Mouse (Mus musculus) kidney, embryonic 14.5 days (tissue): ENCODE results near the gene Cryzl1. TPM values are rescaled to one million over a fixed set of nuclear protein-coding genes. Genes with fewer than 3 reads are reported as not detected.

Source experiments
- ATAC-seq: fragments of 200-750 bp; cut with Nextera tagmentation; 2 replicates; pipeline ENCODE4 v1.8.0; 2017; ENCODE audit warnings: moderate number of reproducible peaks, mild to moderate bottlenecking, moderate TSS enrichment, moderate library complexity; ENCODE audit not compliant: low FRiP score, low TSS enrichment
- H3K27ac ChIP-seq: fragments of 300-500 bp; sonication (generic); 2 replicates; pipeline ENCODE4 v1.5.1; 2014; ENCODE audit warnings: low read depth, mild to moderate bottlenecking, low read length, moderate library complexity, mixed read lengths
- H3K27me3 ChIP-seq: fragments of 300-500 bp; sonication (generic); 2 replicates; pipeline ENCODE4 v1.6.1; 2014; ENCODE audit warnings: mild to moderate bottlenecking, low read length; ENCODE audit not compliant: control insufficient read depth, insufficient read depth
- H3K36me3 ChIP-seq: fragments of 300-500 bp; sonication (generic); 2 replicates; pipeline ENCODE4 v1.6.1; 2014; ENCODE audit warnings: low read length, mixed read lengths; ENCODE audit not compliant: control insufficient read depth, insufficient read depth
- H3K4me1 ChIP-seq: fragments of 300-500 bp; sonication (generic); 2 replicates; pipeline ENCODE4 v1.6.1; 2014; ENCODE audit warnings: low read length, mixed read lengths; ENCODE audit not compliant: control insufficient read depth, insufficient read depth
- H3K4me2 ChIP-seq: fragments of 300-500 bp; sonication (generic); replicated peaks from 2 replicates; pipeline ENCODE4 v1.6.1; 2014; ENCODE audit warnings: low read depth, mild to moderate bottlenecking, low read length
- H3K4me3 ChIP-seq: fragments of 300-500 bp; sonication (generic); 2 replicates; pipeline ENCODE4 v1.5.1; 2014; ENCODE audit warnings: mild to moderate bottlenecking, low read length
- H3K9ac ChIP-seq: fragments of 300-500 bp; sonication (generic); 2 replicates; pipeline ENCODE4 v1.6.1; 2014; ENCODE audit warnings: low read depth, mild to moderate bottlenecking, low read length, moderate library complexity
- H3K9me3 ChIP-seq: fragments of 300-500 bp; sonication (generic); 2 replicates; pipeline ENCODE4 v1.6.1; 2016; ENCODE audit warnings: low read length; ENCODE audit not compliant: control insufficient read depth
- WGBS: fragments of 180-500 bp; shearing (Covaris S2); extraction: QIAGEN DNeasy Blood & Tissue Kit; methylation state at CpG from one replicate; pipeline ENCODE4 v1.1.7; 2014; 5-methylcytosine and 5-hydroxymethylcytosine counted together
- polyA plus RNA-seq: library from polyadenylated mRNA; unstranded; fragments of >200 nt; fragmentation: Nextera tagmentation; extraction: Ambion mirVana; gene quantifications from 2 replicates; pipeline ENCODE4 v1.2.1, GENCODE M21; 2014

Cryzl1 gene
- polyA plus RNA-seq, 1 experiment from 2014 or later, result 77.3 TPM

- WGBS, result 98% methylated on average over 20 of the region's 20 CpGs
- Histone ChIP-seq H3K9me3 (0 out of 2 replicates have a peak, but pooled peaks cover 5% of the 10 kb centered on the region), H3K4me2 (no peak overlapping the region)
These were observed 69.0 kb downstream of the Cryzl1 start for GRCm38 (mm10) chr16:91659798-91660197.

GRCm38 (mm10) chr16:91658471-91658870, 70.3 kb downstream of the Cryzl1 start:
- peaks cover 92% of the 10 kb centered on the region for H3K36me3 ChIP-seq
- H3K27ac ChIP-seq, result no peak overlapping the region
- H3K27me3 ChIP-seq, result no peaks in the 10 kb centered on the region
- H3K4me1 ChIP-seq, result no peaks in the 10 kb centered on the region
- H3K4me3 ChIP-seq, result no peak overlapping the region
- 0 out of 2 replicates have a peak, but pooled peaks cover 5% of the 10 kb centered on the region for H3K9me3 ChIP-seq
- H3K9ac ChIP-seq, result no peak overlapping the region
- no peak for ATAC-seq
- 93% methylated on average over 5 of the region's 5 CpGs for WGBS
- H3K4me2 ChIP-seq, result no peak overlapping the region

More at GRCm38 (mm10) chr16:91659798-91660197, 69.0 kb downstream of the Cryzl1 start:
- H3K36me3 ChIP-seq, result peaks cover 96% of the 10 kb centered on the region
- H3K4me3 ChIP-seq, result no peak overlapping the region
- H3K27me3 ChIP-seq, result no peaks in the 10 kb centered on the region
- H3K9ac ChIP-seq, result no peak overlapping the region
- H3K27ac ChIP-seq, result no peak overlapping the region
- ATAC-seq, result no peak
- H3K4me1 ChIP-seq, result no peaks in the 10 kb centered on the region

GRCm38 (mm10) chr16:91657285-91657684, 71.5 kb downstream of the Cryzl1 start:
- Histone ChIP-seq H3K27ac (no peak overlapping the region), H3K36me3 (peaks cover 91% of the 10 kb centered on the region), H3K4me3 (no peak overlapping the region), H3K9me3 (0 out of 2 replicates have a peak, but pooled peaks cover 5% of the 10 kb centered on the region), H3K4me1 (no peaks in the 10 kb centered on the region), H3K9ac (no peak overlapping the region), H3K4me2 (no peak overlapping the region), H3K27me3 (no peaks in the 10 kb centered on the region)
- ATAC-seq, result peak; percentile 55; the same call in 1 of the 2 replicates
- WGBS, result 96% methylated on average over 17 of the region's 17 CpGs

GRCm38 (mm10) chr16:91655285-91655684, 73.5 kb downstream of the Cryzl1 start:
- ATAC-seq, result no peak
- no peak overlapping the region for H3K4me3 ChIP-seq
- H3K36me3 ChIP-seq, result peaks cover 81% of the 10 kb centered on the region
- peaks cover under 1% of the 10 kb centered on the region; the same call in 1 of the 2 replicates for H3K4me1 ChIP-seq
- H3K9me3 ChIP-seq, result 0 out of 2 replicates have a peak, but pooled peaks cover 5% of the 10 kb centered on the region
- 99% methylated on average over 9 of the region's 9 CpGs for WGBS
- no peak overlapping the region for H3K9ac ChIP-seq
- no peaks in the 10 kb centered on the region for H3K27me3 ChIP-seq
- H3K27ac ChIP-seq, result no peak overlapping the region
- H3K4me2 ChIP-seq, result no peak overlapping the region

- peaks cover 9% of the 10 kb centered on the region; the same call in 1 of the 2 replicates for H3K4me1 ChIP-seq
- WGBS, result 98% methylated on average over 3 of the region's 3 CpGs
- no peak overlapping the region for H3K4me2 ChIP-seq
- no peak for ATAC-seq
- no peaks in the 10 kb centered on the region for H3K9me3 ChIP-seq
- H3K36me3 ChIP-seq, result peaks cover 50% of the 10 kb centered on the region
- H3K27ac ChIP-seq, result no peak overlapping the region
- H3K4me3 ChIP-seq, result no peak overlapping the region
- no peak overlapping the region for H3K9ac ChIP-seq
- no peaks in the 10 kb centered on the region for H3K27me3 ChIP-seq
These were observed 76.6 kb downstream of the Cryzl1 start for GRCm38 (mm10) chr16:91652191-91652590.

- Histone ChIP-seq H3K4me1 (peaks cover 9% of the 10 kb centered on the region; the same call in 1 of the 2 replicates), H3K4me3 (no peak overlapping the region), H3K27me3 (no peaks in the 10 kb centered on the region), H3K4me2 (no peak overlapping the region; the same call in 1 of the 2 replicates), H3K9me3 (no peaks in the 10 kb centered on the region), H3K27ac (no peak overlapping the region), H3K36me3 (peaks cover 26% of the 10 kb centered on the region), H3K9ac (no peak overlapping the region)
- ATAC-seq, result no peak
These were observed 79.0 kb downstream of the Cryzl1 start for GRCm38 (mm10) chr16:91649781-91650180.

- Histone ChIP-seq H3K4me1 (peaks cover 9% of the 10 kb centered on the region; the same call in 1 of the 2 replicates), H3K4me3 (peak overlapping the region; percentile 91), H3K4me2 (peak overlapping the region; percentile 52), H3K27ac (no peak overlapping the region), H3K36me3 (peaks cover 21% of the 10 kb centered on the region), H3K9ac (peak overlapping the region; percentile 2; the same call in 1 of the 2 replicates), H3K9me3 (no peaks in the 10 kb centered on the region), H3K27me3 (no peaks in the 10 kb centered on the region)
- WGBS, result 57% methylated on average over 3 of the region's 3 CpGs
- ATAC-seq, result no peak
These were observed 79.5 kb downstream of the Cryzl1 start for GRCm38 (mm10) chr16:91649246-91649645.

GRCm38 (mm10) chr16:91648220-91648550, 80.6 kb downstream of the Cryzl1 start:
- peak overlapping the region; percentile 93; the same call in 1 of the 2 replicates for H3K27ac ChIP-seq
- H3K9me3 ChIP-seq, result no peaks in the 10 kb centered on the region
- peak overlapping the region; percentile 91 for H3K4me3 ChIP-seq
- H3K9ac ChIP-seq, result peak overlapping the region; percentile 93
- ATAC-seq, result peak; percentile 67
- no peaks in the 10 kb centered on the region for H3K27me3 ChIP-seq
- H3K36me3 ChIP-seq, result peaks cover 15% of the 10 kb centered on the region
- peaks cover 9% of the 10 kb centered on the region; the same call in 1 of the 2 replicates for H3K4me1 ChIP-seq
- peak overlapping the region; percentile 52 for H3K4me2 ChIP-seq
- WGBS, result under 1% methylated on average over 25 of the region's 25 CpGs

- peak within 1 kb of the TSS; percentile 83 for H3K4me2 ChIP-seq
- H3K9me3 ChIP-seq, result no peaks in the 10 kb centered on the region
- H3K4me1 ChIP-seq, result peaks cover 9% of the 10 kb centered on the region; the same call in 1 of the 2 replicates
- peak within 1 kb of the TSS; percentile 91 for H3K4me3 ChIP-seq
- H3K27ac ChIP-seq, result peak within 1 kb of the TSS; percentile 93
- H3K9ac ChIP-seq, result peak within 1 kb of the TSS; percentile 93
- peaks cover 17% of the 10 kb centered on the region for H3K36me3 ChIP-seq
- under 1% methylated on average over 68 of the region's 70 CpGs for WGBS
- peak; percentile 97 for ATAC-seq
- no peaks in the 10 kb centered on the region for H3K27me3 ChIP-seq
These were observed 81.1 kb downstream of the Cryzl1 start, which contains the start of gene Son for GRCm38 (mm10) chr16:91647461-91648219. TSS of gene Son (plus strand) at chr16:91647506.
